Mouse (Mus musculus) C2C12 (cell line): ENCODE measurements around the gene Pnpo.

Experiments used
- CTCF ChIP-seq: IDR thresholded peaks from one replicate; pipeline ENCODE4 v1.5.1; 2011; ENCODE audit not compliant: control insufficient read depth, insufficient read depth, insufficient read length
- MYOG ChIP-seq: IDR thresholded peaks from one replicate; pipeline ENCODE4 v1.6.1; 2011; ENCODE audit not compliant: control insufficient read depth, insufficient read length; ENCODE audit errors: extremely low read depth
- USF1 ChIP-seq: IDR thresholded peaks from one replicate; pipeline ENCODE4 v1.6.1; 2011; ENCODE audit warnings: low read depth, mild to moderate bottlenecking, control low read depth, moderate library complexity

GRCm38 (mm10) chr11:96992722-96993311, 49.0 kb upstream of the Pnpo start:
- TF ChIP-seq MYOG, result no peak
- TF ChIP-seq CTCF, result no peak
- TF ChIP-seq USF1, result no peak
